Mouse (Mus musculus): Measurements from ENCODE around the gene 1700016D06Rik. TPM values are rescaled to one million over a fixed set of nuclear protein-coding genes. Genes with fewer than 3 reads are reported as not detected.
A peak's percentile ranks its signal among the peaks of the same experiment; 100 is the strongest.

The 1700016D06Rik gene
- total and polyA plus RNA-seq, 3 experiments: not detected

DNA sequence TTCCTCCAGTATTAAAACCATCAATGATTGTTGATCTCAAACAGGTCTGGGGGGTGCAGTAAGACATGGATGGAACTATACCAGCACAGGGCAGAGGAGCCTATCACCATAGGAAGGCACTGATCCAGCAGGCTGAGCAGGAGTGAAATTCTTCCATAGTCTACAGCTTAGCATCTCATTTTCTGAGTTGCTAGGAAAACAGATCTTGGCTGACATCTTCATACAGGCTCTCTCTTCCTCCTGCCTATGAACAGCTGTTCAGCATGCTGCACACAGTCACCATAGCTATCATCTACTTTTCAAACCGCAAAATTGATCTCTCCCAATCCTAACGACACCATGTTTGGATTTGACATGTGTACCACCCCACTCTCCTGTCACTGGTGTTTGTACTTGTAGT is 82.8 kb downstream of the 1700016D06Rik start:
- in situ Hi-C loops (cut with MboI; ENCODE audit: low pct_ligation_motif_present, low pct_unique_long_range_greater_than_20kb, low sequenced_read_pairs) (loop anchor here (5.0 to 25.0 kb wide), 4 partner anchors 66 to 163 kb away; partner anchors contain the start of genes 1700016D06Rik and Cars2), dilution Hi-C loops (cut with MboI; ENCODE audit: extremely low pct_ligation_motif_present, extremely low pct_unique_long_range_greater_than_20kb, low sequenced_read_pairs) (no loop called here)

DNA sequence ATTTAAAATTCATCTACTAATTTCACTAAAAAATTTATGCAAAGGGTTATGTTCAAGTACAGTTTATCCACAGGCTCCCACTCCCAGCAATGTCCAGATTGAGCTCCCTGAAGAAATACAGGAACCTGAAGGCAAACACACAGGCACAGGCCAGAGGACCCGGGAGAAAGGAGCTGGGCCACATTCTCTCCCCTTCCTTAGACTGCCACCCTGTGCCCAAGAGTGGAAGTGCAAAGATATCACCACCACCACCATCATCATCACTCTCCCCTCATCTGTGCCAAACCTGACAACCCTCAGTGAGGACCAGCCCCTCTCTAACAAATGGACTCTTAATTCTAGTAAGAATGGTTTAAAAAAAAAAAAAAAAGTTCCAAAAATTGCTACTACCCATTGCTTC is 84.6 kb downstream of the 1700016D06Rik start:
- Histone ChIP-seq H3K4me2 (ENCODE audit: insufficient read depth, low read depth, poor library complexity, severe bottlenecking) (no peak overlapping the region), H3K36me3 (replicated peaks in 1 of 2; ENCODE audit: control insufficient read depth in 1 of 2, insufficient read depth in 1 of 2, low read length in 1 of 2) (peaks cover 71 to 92% of the 10 kb centered on the region in 2 experiments), H3K9ac (ENCODE audit: insufficient read depth, low read depth) (no peak overlapping the region), H3K4me3 (replicated peaks in 1 of 3; ENCODE audit: low read depth in 2 of 3, low read length in 2 of 3, poor library complexity in 1 of 3) (no peak overlapping the region), H3K79me2 (replicated peaks; ENCODE audit: control insufficient read depth, extremely low read depth, insufficient read depth, poor library complexity, severe bottlenecking) (no peaks in the 10 kb centered on the region), H3K27me3 (replicated peaks) (no peaks in the 10 kb centered on the region), H3K9me3 (replicated peaks; ENCODE audit: low read length) (no peaks in the 10 kb centered on the region), H3K4me1 (ENCODE audit: control insufficient read depth in 1 of 2, insufficient read depth in 2 of 2) (no peaks in the 10 kb centered on the region), H3K27ac (ENCODE audit: insufficient read depth, low read depth) (no peak overlapping the region)
- dilution Hi-C loops (cut with MboI; ENCODE audit: extremely low pct_ligation_motif_present, extremely low pct_unique_long_range_greater_than_20kb, low sequenced_read_pairs) (no loop called here), in situ Hi-C loops (cut with MboI; ENCODE audit: low pct_ligation_motif_present, low pct_unique_long_range_greater_than_20kb, low sequenced_read_pairs) (loop anchor here (5.0 to 25.0 kb wide), 4 partner anchors 64 to 161 kb away; partner anchors contain the start of genes 1700016D06Rik and Cars2)
- TF ChIP-seq IRF4 (IDR thresholded peaks at IDR 0.05; ENCODE audit: low read depth, low read length) (no peak), NRF1 (IDR thresholded peaks at IDR 0.05; ENCODE audit: low read depth, low read length) (no peak), USF2 (conservative IDR thresholded peaks at IDR 0.05; ENCODE audit: low read depth, low read length) (no peak), POLR2AphosphoS2 (IDR thresholded peaks at IDR 0.05; ENCODE audit: low read depth, low read length) (no peak), CHD2 (IDR thresholded peaks at IDR 0.05; ENCODE audit: low read length) (no peak), MYC (IDR thresholded peaks at IDR 0.05; ENCODE audit: low read depth, low read length) (no peak), MAZ (IDR thresholded peaks at IDR 0.05; ENCODE audit: low read depth, low read length) (no peak), CTCF (conservative IDR thresholded peaks at IDR 0.05 in 1 of 2, IDR thresholded peaks at IDR 0.05 in 1 of 2; ENCODE audit: low read depth in 2 of 2, low read length in 2 of 2) (peak; percentile 45 to 83; a peak in 3 of 4 replicates), TBP (conservative IDR thresholded peaks at IDR 0.05; ENCODE audit: low read depth, low read length) (no peak), SMC3 (IDR thresholded peaks at IDR 0.05; ENCODE audit: low read depth, low read length) (peak; percentile 80), NELFE (IDR thresholded peaks at IDR 0.05; ENCODE audit: low read depth, low read length) (no peak), PAX5 (IDR thresholded peaks at IDR 0.05; ENCODE audit: low read length) (no peak), RAD21 (IDR thresholded peaks at IDR 0.05; ENCODE audit: low read depth, low read length) (peak; percentile 84), ZKSCAN1 (IDR thresholded peaks at IDR 0.05; ENCODE audit: borderline replicate concordance, low read depth, low read length) (no peak), RCOR1 (conservative IDR thresholded peaks at IDR 0.05; ENCODE audit: low read depth, low read length) (no peak), JUND (conservative IDR thresholded peaks at IDR 0.05; ENCODE audit: low read depth, low read length) (no peak), ZNF384 (IDR thresholded peaks at IDR 0.05; ENCODE audit: low read depth, low read length) (no peak), HCFC1 (IDR thresholded peaks at IDR 0.05; ENCODE audit: low read depth, low read length) (no peak), MAX (IDR thresholded peaks at IDR 0.05; ENCODE audit: low read length) (no peak), KAT2A (IDR thresholded peaks at IDR 0.05; ENCODE audit: insufficient replicate concordance, low read length) (no peak), UBTF (IDR thresholded peaks at IDR 0.05; ENCODE audit: low read depth, low read length) (no peak)
- DNase-seq (ENCODE audit: extremely low read depth): peak; percentile 46

More for the DNA sequence above, 82.8 kb downstream of the 1700016D06Rik start:
- no peaks in the 10 kb centered on the region for H3K4me1 ChIP-seq (ENCODE audit: control insufficient read depth in 1 of 2, insufficient read depth in 2 of 2)
- no peak overlapping the region for H3K4me3 ChIP-seq (replicated peaks in 1 of 3; ENCODE audit: low read depth in 2 of 3, low read length in 2 of 3, poor library complexity in 1 of 3)
- H3K79me2 ChIP-seq (replicated peaks; ENCODE audit: control insufficient read depth, extremely low read depth, insufficient read depth, poor library complexity, severe bottlenecking): no peaks in the 10 kb centered on the region
- H3K27me3 ChIP-seq (replicated peaks): no peaks in the 10 kb centered on the region
- no peak for TF ChIP-seq RCOR1 (conservative IDR thresholded peaks at IDR 0.05; ENCODE audit: low read depth, low read length)
- DNase-seq (ENCODE audit: extremely low read depth): no peak
- no peaks in the 10 kb centered on the region for H3K9me3 ChIP-seq (replicated peaks; ENCODE audit: low read length)
- H3K27ac ChIP-seq (ENCODE audit: insufficient read depth, low read depth): no peak overlapping the region
- H3K36me3 ChIP-seq (replicated peaks in 1 of 2; ENCODE audit: control insufficient read depth in 1 of 2, insufficient read depth in 1 of 2, low read length in 1 of 2): peaks cover 62 to 93% of the 10 kb centered on the region in 2 experiments
- no peak overlapping the region for H3K9ac ChIP-seq (ENCODE audit: insufficient read depth, low read depth)
- no peak overlapping the region for H3K4me2 ChIP-seq (ENCODE audit: insufficient read depth, low read depth, poor library complexity, severe bottlenecking)
